9 mouse cellular contexts compared by ENCODE assay signal in the genomic region with DNA sequence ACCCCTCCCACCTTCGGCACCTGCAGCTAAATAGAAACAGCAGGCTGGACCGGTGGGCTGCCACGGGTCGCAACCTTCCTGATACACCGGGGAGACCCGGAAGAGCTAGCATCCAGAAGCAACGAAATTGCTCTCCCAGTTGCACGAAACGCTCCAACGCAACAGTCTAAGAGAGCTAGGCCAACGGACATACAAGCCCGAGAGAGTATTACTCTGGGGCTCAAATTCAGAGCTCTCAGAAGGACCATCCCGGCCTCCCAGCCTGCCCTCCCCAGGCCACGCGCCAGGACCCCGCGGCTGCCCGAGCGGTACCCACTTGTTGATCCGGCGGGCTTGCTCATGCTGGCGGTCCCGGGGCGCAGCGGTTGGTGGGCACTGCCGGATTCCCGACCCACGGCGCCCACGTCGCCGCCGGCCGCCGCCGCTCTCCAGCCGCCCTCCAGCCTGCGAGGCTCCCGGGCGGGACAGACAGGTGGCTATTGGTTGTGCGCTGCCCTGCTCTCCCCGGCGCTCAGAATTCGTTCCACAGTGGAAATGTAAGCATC. TPM values are rescaled to one million over a fixed set of nuclear protein-coding genes. Genes with fewer than 3 reads are reported as not detected.
A peak's percentile ranks its signal among the peaks of the same experiment; 100 is the strongest.
DNase-seq lines count a peak whose midpoint lies in the region; ATAC-seq lines count a peak whose summit lies in the region.
"Had no signal": no experiment of that assay in that cellular context is flagged by ENCODE, and none has a peak within 500 bp of the region (broad histone marks: within the 10 kb centered on the region; RNA-seq: fewer than 3 reads in every experiment).

No protein-coding gene starts in this region.

- WGBS in heart, embryonic 10.5 days = under 1% methylated on average over 44 of the region's 44 CpGs
- WGBS in hindbrain, embryonic 15.5 days = under 1% methylated on average over 44 of the region's 44 CpGs

- H3K27me3 ChIP-seq in heart, embryonic 10.5 days (ENCODE audit: insufficient read depth, poor library complexity, severe bottlenecking) = peaks cover 98% of the 10 kb centered on the region
- peaks cover 83% of the 10 kb centered on the region for H3K27me3 ChIP-seq in hindbrain, embryonic 15.5 days

- no peak overlapping the region for H3K9ac ChIP-seq in hindbrain, embryonic 15.5 days
- H3K9ac ChIP-seq: liver, embryonic 13.5 days had no signal

- H3K27ac ChIP-seq in heart, embryonic 10.5 days = no peak overlapping the region
- no peak overlapping the region for H3K27ac ChIP-seq in hindbrain, embryonic 15.5 days (replicated peaks)
- H3K27ac ChIP-seq: liver, embryonic 13.5 days had no signal

- intact Hi-C loops in heart, postnatal 36 days (cut with DNase I) = loop anchor here (2.0 kb wide), 1 partner anchor 50 kb away; no protein-coding TSS in a partner anchor

- no peaks in the 10 kb centered on the region for H3K36me3 ChIP-seq in heart, embryonic 10.5 days
- no peaks in the 10 kb centered on the region for H3K36me3 ChIP-seq in hindbrain, embryonic 15.5 days
- H3K36me3 ChIP-seq: liver, embryonic 13.5 days had no signal

- H3K4me1 ChIP-seq in heart, embryonic 10.5 days = peaks cover 43% of the 10 kb centered on the region
- H3K4me1 ChIP-seq in hindbrain, embryonic 15.5 days (replicated peaks) = peaks cover 28% of the 10 kb centered on the region

- no peak for DNase-seq in heart, embryonic 10.5 days (ENCODE audit: low spot score)
- DNase-seq in heart, postnatal 36 days = no peak
- DNase-seq in right cerebral cortex, postnatal 4 days = peak; percentile 29
- no peak for DNase-seq in right cerebral cortex, postnatal 14 days
- DNase-seq in testis, postnatal 10 days (ENCODE audit: low spot score) = peak; percentile 49
- no peak for DNase-seq in layer of hippocampus, adult 8-10 months (ENCODE audit: low spot score in 2 of 2)
- DNase-seq: liver, embryonic 13.5 days had no signal

- ATAC-seq in hindbrain, embryonic 15.5 days (ENCODE audit: low FRiP score, low read depth) = no peak
- no peak for ATAC-seq in megakaryocyte, adult 5-6 weeks (ENCODE audit: poor library complexity, severe bottlenecking)

- peak overlapping the region; percentile 49 for H3K4me3 ChIP-seq in heart, embryonic 10.5 days
- peak overlapping the region; percentile 21 for H3K4me3 ChIP-seq in hindbrain, embryonic 15.5 days

- H3K9me3 ChIP-seq in heart, embryonic 10.5 days = no peaks in the 10 kb centered on the region
- H3K9me3 ChIP-seq in hindbrain, embryonic 15.5 days = no peaks in the 10 kb centered on the region
- H3K9me3 ChIP-seq: liver, embryonic 13.5 days had no signal

- peak overlapping the region; percentile 46; the same call in 1 of the 2 replicates for H3K4me2 ChIP-seq in hindbrain, embryonic 15.5 days

RNA-seq across cellular contexts. Expression of gene Nr2e1, which starts 0.8 kb away (rescaled TPM):
- not detected in 2 replicates for polyA plus RNA-seq in heart, embryonic 10.5 days (2016; fragmentation: Nextera tagmentation; extraction: Ambion mirVana)
- total RNA-seq in heart, postnatal 36 days (2021) = not detected
- polyA plus RNA-seq in hindbrain, embryonic 15.5 days (2015; fragmentation: Nextera tagmentation; extraction: Ambion mirVana) = 0.39 and 0.87 TPM in 2 replicates
- not detected in 2 replicates for total RNA-seq in megakaryocyte, adult 5-6 weeks (2015)
- total RNA-seq in megakaryocyte, adult 5-6 weeks (2017) = not detected in 2 replicates
- 10 to 100 TPM; 14.7 to 17.3 (median 16.0) TPM for total RNA-seq in layer of hippocampus, adult 8-10 months (2022)
- polyA plus RNA-seq: liver, embryonic 13.5 days had no signal

RNA-seq across cellular contexts. Expression of gene Ostm1, which starts 1.0 kb away (rescaled TPM):
- polyA plus RNA-seq in heart, embryonic 10.5 days (2016; fragmentation: Nextera tagmentation; extraction: Ambion mirVana) = 21.1 and 31.6 TPM in 2 replicates
- 10 to 100 TPM; 16.4 to 18.2 TPM for total RNA-seq in heart, postnatal 36 days (2021)
- polyA plus RNA-seq in hindbrain, embryonic 15.5 days (2015; fragmentation: Nextera tagmentation; extraction: Ambion mirVana) = 35.0 and 35.4 TPM in 2 replicates
- total RNA-seq in megakaryocyte, adult 5-6 weeks (2015) = 63.0 and 70.6 TPM in 2 replicates
- total RNA-seq in megakaryocyte, adult 5-6 weeks (2017) = 80.5 and 83.1 TPM in 2 replicates
- 10 to 100 TPM; 53.4 to 60.1 (median 55.3) TPM for total RNA-seq in layer of hippocampus, adult 8-10 months (2022)

Comparison
In these comparisons a context has a peak if more than half of its experiments do, and no peak if none do; other contexts are left out.
1. DNase-seq: peak in right cerebral cortex, postnatal 4 days (single experiment) and testis, postnatal 10 days (single experiment); none in heart, embryonic 10.5 days (single experiment), heart, postnatal 36 days (0 of 2), right cerebral cortex, postnatal 14 days (single experiment) and layer of hippocampus, adult 8-10 months (0 of 2).
2. RNA of gene Nr2e1, which starts 0.8 kb away (total RNA-seq): 14.7 to 17.3 TPM in layer of hippocampus, adult 8-10 months; not detected in heart, postnatal 36 days and not detected in megakaryocyte, adult 5-6 weeks; every median in the first group is over 10 times any median in the second.